ENCODE assay signal across 13 mouse cellular contexts in genomic region chr11:55136770-55137547, GRCm38 (mm10). TPM values are rescaled to one million over a fixed set of nuclear protein-coding genes. Genes with fewer than 3 reads are reported as not detected.
DNase-seq lines count a peak whose midpoint lies in the region; ATAC-seq and TF ChIP-seq lines count a peak whose summit lies in the region.
"Had no signal": no experiment of that assay in that cellular context is flagged by ENCODE, and none has a peak within 500 bp of the region (broad histone marks: within the 10 kb centered on the region; RNA-seq: fewer than 3 reads in every experiment).

No protein-coding gene starts in this region.

- TF ChIP-seq CTCF in spleen, adult 2 months (IDR thresholded peaks at IDR 0.05; ENCODE audit: extremely low read depth, insufficient read depth, insufficient read length, insufficient replicate concordance): no peak

- peak overlapping the region; percentile 93 for H3K27ac ChIP-seq in spleen, adult 2 months (ENCODE audit: insufficient read depth, low read length)
- H3K27ac ChIP-seq in forebrain, embryonic 15.5 days (replicated peaks): no peak overlapping the region
- H3K27ac ChIP-seq: liver, embryonic 12.5 days; midbrain, embryonic 15.5 days had no signal

- peak; percentile 87 for DNase-seq in 416B (ENCODE audit: low read depth)
- DNase-seq in B cell, adult 2 months: peak; percentile 82 to 88
- peak; percentile 85 to 90 for DNase-seq in spleen, adult 2 months (ENCODE audit: low read depth in 1 of 2, low spot score in 2 of 2)
- DNase-seq in cerebellum, postnatal 4 days (ENCODE audit: low spot score in 2 of 2): no peak
- no peak for DNase-seq in kidney, postnatal 14 days
- DNase-seq: gastrocnemius, postnatal 10 days had no signal

- 22% methylated on average over 15 of the region's 15 CpGs for WGBS in spleen, adult 2 months
- 75% methylated on average over 15 of the region's 15 CpGs for WGBS in forebrain, embryonic 15.5 days

- peak; percentile 91 for TF ChIP-seq POLR2A in spleen, adult 2 months (IDR thresholded peaks at IDR 0.05; ENCODE audit: low read depth, low read length)

- no peak overlapping the region for H3K4me2 ChIP-seq in forebrain, embryonic 15.5 days (replicated peaks)
- H3K4me2 ChIP-seq: liver, embryonic 12.5 days; midbrain, embryonic 15.5 days had no signal

- peaks cover 5% of the 10 kb centered on the region; the same call in 1 of the 2 replicates for H3K4me1 ChIP-seq in spleen, adult 2 months (ENCODE audit: control insufficient read depth, insufficient read depth, insufficient read length)
- H3K4me1 ChIP-seq in forebrain, embryonic 15.5 days: no peaks in the 10 kb centered on the region
- H3K4me1 ChIP-seq: liver, embryonic 12.5 days; midbrain, embryonic 15.5 days had no signal

- H3K9ac ChIP-seq in forebrain, embryonic 15.5 days (replicated peaks): no peak overlapping the region
- H3K9ac ChIP-seq: liver, embryonic 12.5 days; midbrain, embryonic 15.5 days had no signal

- peak; percentile 91 for ATAC-seq in granulocyte monocyte progenitor cell, adult 5-6 weeks (replicated peaks; ENCODE audit: poor library complexity, severe bottlenecking)
- ATAC-seq in forebrain, embryonic 15.5 days (replicated peaks): no peak
- ATAC-seq: liver, embryonic 12.5 days; midbrain, embryonic 15.5 days had no signal

- peak overlapping the region; percentile 36 for H3K4me3 ChIP-seq in spleen, adult 2 months (ENCODE audit: extremely low read depth, insufficient read depth, insufficient read length)
- H3K4me3 ChIP-seq in forebrain, embryonic 15.5 days: no peak overlapping the region
- H3K4me3 ChIP-seq: liver, embryonic 12.5 days; midbrain, embryonic 15.5 days had no signal

- H3K9me3 ChIP-seq in forebrain, embryonic 15.5 days: no peaks in the 10 kb centered on the region
- H3K9me3 ChIP-seq: liver, embryonic 12.5 days; midbrain, embryonic 15.5 days had no signal

- no peaks in the 10 kb centered on the region for H3K36me3 ChIP-seq in spleen, adult 2 months (ENCODE audit: control insufficient read depth, insufficient read depth, low read length)
- no peaks in the 10 kb centered on the region for H3K36me3 ChIP-seq in forebrain, embryonic 15.5 days
- H3K36me3 ChIP-seq: liver, embryonic 12.5 days; midbrain, embryonic 15.5 days had no signal

- no peaks in the 10 kb centered on the region for H3K27me3 ChIP-seq in spleen, adult 2 months (ENCODE audit: control insufficient read depth, insufficient read depth, low read length)
- no peaks in the 10 kb centered on the region for H3K27me3 ChIP-seq in forebrain, embryonic 15.5 days
- H3K27me3 ChIP-seq: liver, embryonic 12.5 days; midbrain, embryonic 15.5 days had no signal

RNA-seq across cellular contexts. Expression of gene Slc36a3, which starts 14.5 kb away (rescaled TPM):
- total RNA-seq in granulocyte monocyte progenitor cell, adult 5-6 weeks (2014; fragmentation: Nextera tagmentation): not detected in 2 replicates
- not detected in 2 replicates for total RNA-seq in granulocyte monocyte progenitor cell, adult 5-6 weeks (2017)
- polyA plus RNA-seq in spleen, adult 2 months (2012; rRNA removed): 1.4 and 1.6 TPM in 2 replicates
- polyA plus RNA-seq in forebrain, embryonic 15.5 days (2015; fragmentation: Nextera tagmentation; extraction: Ambion mirVana): not detected in 2 replicates
- total RNA-seq: gastrocnemius, postnatal 10 days; heart, postnatal 25 days; layer of hippocampus, adult 18-20 months had no signal
- polyA plus RNA-seq: embryonic facial prominence, embryonic 14.5 days; liver, embryonic 12.5 days; midbrain, embryonic 15.5 days had no signal

RNA-seq across cellular contexts. Expression of gene Gm2a, which starts 39.0 kb away (rescaled TPM):
- 84.3 and 86.4 TPM in 2 replicates for total RNA-seq in granulocyte monocyte progenitor cell, adult 5-6 weeks (2014; fragmentation: Nextera tagmentation)
- total RNA-seq in granulocyte monocyte progenitor cell, adult 5-6 weeks (2017): 61.3 and 72.4 TPM in 2 replicates
- 98.3 and 128 TPM in 2 replicates for polyA plus RNA-seq in spleen, adult 2 months (2012; rRNA removed)
- polyA plus RNA-seq in forebrain, embryonic 15.5 days (2015; fragmentation: Nextera tagmentation; extraction: Ambion mirVana): 18.7 and 18.9 TPM in 2 replicates

RNA-seq across cellular contexts. Expression of gene Slc36a2, which starts 47.9 kb away (rescaled TPM):
- total RNA-seq in granulocyte monocyte progenitor cell, adult 5-6 weeks (2014; fragmentation: Nextera tagmentation): 6.5 and 7.6 TPM in 2 replicates
- 1.9 and 2.8 TPM in 2 replicates for total RNA-seq in granulocyte monocyte progenitor cell, adult 5-6 weeks (2017)
- 10.2 and 12.8 TPM in 2 replicates for polyA plus RNA-seq in spleen, adult 2 months (2012; rRNA removed)
- polyA plus RNA-seq in forebrain, embryonic 15.5 days (2015; fragmentation: Nextera tagmentation; extraction: Ambion mirVana): 0.08 TPM in 1 of 2 replicates, not detected in the other

RNA-seq across cellular contexts. Expression of gene Ccdc69, which starts 59.0 kb away (rescaled TPM):
- 16.8 and 18.9 TPM in 2 replicates for total RNA-seq in granulocyte monocyte progenitor cell, adult 5-6 weeks (2014; fragmentation: Nextera tagmentation)
- total RNA-seq in granulocyte monocyte progenitor cell, adult 5-6 weeks (2017): 21.1 and 22.7 TPM in 2 replicates
- polyA plus RNA-seq in spleen, adult 2 months (2012; rRNA removed): 8.9 and 10.6 TPM in 2 replicates
- 0.32 and 0.34 TPM in 2 replicates for polyA plus RNA-seq in forebrain, embryonic 15.5 days (2015; fragmentation: Nextera tagmentation; extraction: Ambion mirVana)

Comparison
In these comparisons a context has a peak if more than half of its experiments do, and no peak if none do; other contexts are left out.
1. DNase-seq: peak in 416B (single experiment), B cell, adult 2 months (2 of 2) and spleen, adult 2 months (2 of 2); none in cerebellum, postnatal 4 days (0 of 2) and kidney, postnatal 14 days (single experiment).
2. RNA of gene Slc36a2, which starts 47.9 kb away (polyA plus RNA-seq): 10.2 to 12.8 TPM in spleen, adult 2 months; 0.08 TPM in forebrain, embryonic 15.5 days; every median in the first group is over 10 times any median in the second.